Mouse (Mus musculus) lung, postnatal 0 days (tissue): Measurements from ENCODE around the gene Ss18l2.

ENCODE experiments used
- CTCF ChIP-seq: IDR thresholded peaks from 2 replicates; pipeline ENCODE4 v1.5.1; 2016; ENCODE audit warnings: antibody characterized with exemption, mild to moderate bottlenecking
- EP300 ChIP-seq: IDR thresholded peaks from 2 replicates; pipeline ENCODE4 v1.6.1; 2016; ENCODE audit warnings: antibody characterized with exemption, mild to moderate bottlenecking, control low read depth

GRCm38 (mm10) chr9:121673716-121674115 is 36.4 kb upstream of the Ss18l2 start:
- TF ChIP-seq CTCF (no peak), EP300 (no peak)
